ENCODE assay signal across 21 mouse cellular contexts in the genomic region with DNA sequence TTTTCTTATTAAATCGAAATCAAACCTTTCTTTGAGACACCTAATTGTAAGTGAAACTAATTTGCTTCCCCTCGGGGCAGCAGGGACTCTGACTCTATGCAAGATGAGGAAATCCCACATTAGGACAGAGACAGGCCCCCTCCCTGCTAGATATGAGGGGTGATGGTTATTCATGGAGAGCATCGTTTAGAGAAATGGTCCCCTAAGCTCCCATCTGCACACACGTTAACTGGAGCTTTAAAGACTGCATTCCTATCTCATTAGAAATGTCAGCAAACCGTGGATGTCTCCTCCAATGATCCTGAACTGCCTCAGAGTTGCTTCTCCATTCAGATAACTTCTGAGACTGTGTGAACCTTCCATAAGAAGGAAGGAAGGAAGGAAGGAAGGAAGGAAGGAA.
A peak's percentile ranks its signal among the peaks of the same experiment; 100 is the strongest.
DNase-seq lines count a peak whose midpoint lies in the region; ATAC-seq and TF ChIP-seq lines count a peak whose summit lies in the region.
"Had no signal": no experiment of that assay in that cellular context is flagged by ENCODE, and none has a peak within 500 bp of the region (broad histone marks: within the 10 kb centered on the region; RNA-seq: fewer than 3 reads in every experiment).

No protein-coding gene starts in this region.

- ATAC-seq in midbrain, postnatal 0 days (ENCODE audit: low FRiP score) = no peak
- ATAC-seq in midbrain, embryonic 14.5 days (ENCODE audit: low FRiP score, low TSS enrichment) = no peak
- ATAC-seq in midbrain, embryonic 15.5 days (replicated peaks) = no peak
- 0 out of 2 replicates have a peak, but pooled peaks have one; percentile 50 for ATAC-seq in neural tube, embryonic 14.5 days (ENCODE audit: low read depth)
- ATAC-seq in Patski = peak; percentile 96
- ATAC-seq: activated CD4-positive, CD25-positive, alpha-beta regulatory T cell, adult 4 months; CD4-positive, CD25-positive, alpha-beta regulatory T cell, adult 4 months had no signal

- H3K27ac ChIP-seq in midbrain, embryonic 10.5 days (replicated peaks) = peak overlapping the region; percentile 28; the same call in 1 of the 2 replicates
- no peak overlapping the region for H3K27ac ChIP-seq in midbrain, postnatal 0 days (ENCODE audit: low read depth, low read length)
- no peak overlapping the region for H3K27ac ChIP-seq in midbrain, embryonic 14.5 days (replicated peaks; ENCODE audit: low read depth, low read length)
- no peak overlapping the region for H3K27ac ChIP-seq in midbrain, embryonic 15.5 days
- no peak overlapping the region for H3K27ac ChIP-seq in neural tube, embryonic 14.5 days (ENCODE audit: low read depth, low read length)

- in situ Hi-C loops in Patski (cut with MboI; ENCODE audit: low pct_unique_long_range_greater_than_20kb) = loop anchor here (25.0 kb wide), 1 partner anchor 1497 kb away; no protein-coding TSS in a partner anchor

- H3K36me3 ChIP-seq in midbrain, embryonic 10.5 days = no peaks in the 10 kb centered on the region
- no peaks in the 10 kb centered on the region for H3K36me3 ChIP-seq in midbrain, postnatal 0 days (ENCODE audit: insufficient read depth, low read length)
- no peaks in the 10 kb centered on the region for H3K36me3 ChIP-seq in midbrain, embryonic 14.5 days (ENCODE audit: control insufficient read depth, insufficient read depth, low read length)
- no peaks in the 10 kb centered on the region for H3K36me3 ChIP-seq in midbrain, embryonic 15.5 days (replicated peaks)
- H3K36me3 ChIP-seq in neural tube, embryonic 14.5 days (ENCODE audit: control insufficient read depth, insufficient read depth, low read length) = no peaks in the 10 kb centered on the region
- H3K36me3 ChIP-seq: G1E had no signal

- peaks cover 35% of the 10 kb centered on the region for H3K4me1 ChIP-seq in midbrain, embryonic 10.5 days
- no peaks in the 10 kb centered on the region for H3K4me1 ChIP-seq in midbrain, postnatal 0 days (ENCODE audit: insufficient read depth, low read length)
- 0 out of 2 replicates have a peak, but pooled peaks cover 6% of the 10 kb centered on the region for H3K4me1 ChIP-seq in midbrain, embryonic 14.5 days (ENCODE audit: control insufficient read depth, insufficient read depth, low read length)
- H3K4me1 ChIP-seq in midbrain, embryonic 15.5 days = peaks cover 22% of the 10 kb centered on the region; the same call in 1 of the 2 replicates
- H3K4me1 ChIP-seq in neural tube, embryonic 14.5 days (ENCODE audit: control insufficient read depth, insufficient read depth, low read length) = peaks cover 13% of the 10 kb centered on the region; the same call in 1 of the 2 replicates

- no peak overlapping the region for H3K4me3 ChIP-seq in midbrain, embryonic 10.5 days
- H3K4me3 ChIP-seq in midbrain, postnatal 0 days (ENCODE audit: low read depth, low read length) = no peak overlapping the region
- H3K4me3 ChIP-seq in midbrain, embryonic 14.5 days (replicated peaks; ENCODE audit: low read depth, low read length) = no peak overlapping the region
- no peak overlapping the region for H3K4me3 ChIP-seq in midbrain, embryonic 15.5 days
- H3K4me3 ChIP-seq in neural tube, embryonic 14.5 days (ENCODE audit: low read depth, low read length) = no peak overlapping the region

- H3K9me3 ChIP-seq in midbrain, embryonic 10.5 days (replicated peaks) = no peaks in the 10 kb centered on the region
- H3K9me3 ChIP-seq in midbrain, postnatal 0 days (ENCODE audit: low read length) = no peaks in the 10 kb centered on the region
- H3K9me3 ChIP-seq in midbrain, embryonic 14.5 days (ENCODE audit: control insufficient read depth, low read length) = no peaks in the 10 kb centered on the region
- H3K9me3 ChIP-seq in midbrain, embryonic 15.5 days = no peaks in the 10 kb centered on the region
- no peaks in the 10 kb centered on the region for H3K9me3 ChIP-seq in neural tube, embryonic 14.5 days (ENCODE audit: control insufficient read depth, low read length)
- H3K9me3 ChIP-seq: G1E had no signal

- DNase-seq in midbrain, embryonic 10.5 days (ENCODE audit: low spot score) = no peak
- no peak for DNase-seq in midbrain, postnatal 0 days (ENCODE audit: low spot score)
- peak; percentile 45 for DNase-seq in midbrain, embryonic 14.5 days
- no peak for DNase-seq in neural tube, embryonic 10.5 days (ENCODE audit: extremely low spot score, low spot score)
- no peak for DNase-seq in Patski (ENCODE audit: low read depth, low spot score)
- no peak for DNase-seq in right cerebral cortex, postnatal 14 days
- DNase-seq: adrenal gland, adult 2 months; adrenal gland, adult 8-10 months; adrenal gland, postnatal 10 days; adrenal gland, postnatal 14 days; adrenal gland, postnatal 25 days; adrenal gland, postnatal 36 days; B cell, adult 2 months; cerebellum, adult 11 months; cerebellum, adult 11-12 months; cerebellum, adult 18-20 months had no signal

- POLR2A ChIA-PET in Patski (lab: Charles Lee) = no interaction called here

- 0 out of 2 replicates have a peak, but pooled peaks cover 6% of the 10 kb centered on the region for H3K27me3 ChIP-seq in midbrain, embryonic 10.5 days (ENCODE audit: low read depth, poor library complexity, severe bottlenecking)
- no peaks in the 10 kb centered on the region for H3K27me3 ChIP-seq in midbrain, postnatal 0 days (ENCODE audit: insufficient read depth, low read length)
- no peaks in the 10 kb centered on the region for H3K27me3 ChIP-seq in midbrain, embryonic 14.5 days (ENCODE audit: control insufficient read depth, insufficient read depth, low read length)
- no peaks in the 10 kb centered on the region for H3K27me3 ChIP-seq in midbrain, embryonic 15.5 days (replicated peaks)
- no peaks in the 10 kb centered on the region for H3K27me3 ChIP-seq in neural tube, embryonic 14.5 days (ENCODE audit: control insufficient read depth, insufficient read depth, low read length)
- H3K27me3 ChIP-seq in Patski = no peaks in the 10 kb centered on the region

- WGBS in midbrain, embryonic 10.5 days = 75% methylated on average over 5 of the region's 5 CpGs
- WGBS in midbrain, postnatal 0 days = 42% methylated on average over 5 of the region's 5 CpGs
- WGBS in midbrain, embryonic 14.5 days = 39% methylated on average over 5 of the region's 5 CpGs
- WGBS in midbrain, embryonic 15.5 days = 40% methylated on average over 5 of the region's 5 CpGs
- WGBS in neural tube, embryonic 14.5 days = 33% methylated on average over 5 of the region's 5 CpGs

- no peak overlapping the region for H3K9ac ChIP-seq in midbrain, postnatal 0 days (replicated peaks; ENCODE audit: low read length, poor library complexity, severe bottlenecking)
- no peak overlapping the region for H3K9ac ChIP-seq in midbrain, embryonic 14.5 days (replicated peaks; ENCODE audit: low read length)
- H3K9ac ChIP-seq in midbrain, embryonic 15.5 days = no peak overlapping the region
- no peak overlapping the region for H3K9ac ChIP-seq in neural tube, embryonic 14.5 days (replicated peaks; ENCODE audit: low read depth, low read length)

- TF ChIP-seq CTCF in midbrain, postnatal 0 days (IDR thresholded peaks at IDR 0.05) = no peak
- no peak for TF ChIP-seq CTCF in Patski (IDR thresholded peaks at IDR 0.05)

- H3K4me2 ChIP-seq in midbrain, postnatal 0 days (ENCODE audit: low read depth, low read length, poor library complexity, severe bottlenecking) = no peak overlapping the region
- H3K4me2 ChIP-seq in midbrain, embryonic 14.5 days (ENCODE audit: low read length) = no peak overlapping the region
- no peak overlapping the region for H3K4me2 ChIP-seq in midbrain, embryonic 15.5 days
- H3K4me2 ChIP-seq in neural tube, embryonic 14.5 days (ENCODE audit: low read depth, low read length) = no peak overlapping the region

- CTCF ChIA-PET in Patski (lab: Charles Lee) = interaction anchor here (0.7 to 2.0 kb wide), 4 partner anchors 11 to 64 kb away, joined by 3 to 5 read pairs (median 4); no protein-coding TSS in a partner anchor

Comparison
In these comparisons a context has a peak if more than half of its experiments do, and no peak if none do; other contexts are left out.
1. ATAC-seq: peak in neural tube, embryonic 14.5 days (single experiment) and Patski (single experiment); none in midbrain, postnatal 0 days (single experiment), midbrain, embryonic 14.5 days (single experiment) and midbrain, embryonic 15.5 days (single experiment).